Mouse (Mus musculus) midbrain, embryonic 13.5 days (tissue): ENCODE measurements around the gene Isoc2a. TPM values are rescaled to one million over a fixed set of nuclear protein-coding genes. Genes with fewer than 3 reads are reported as not detected.

ENCODE experiments used
- ATAC-seq: fragments of 200-750 bp; cut with Nextera tagmentation; 2 replicates; pipeline ENCODE4 v1.8.0; 2017; ENCODE audit warnings: mild to moderate bottlenecking, moderate TSS enrichment, moderate library complexity
- H3K27ac ChIP-seq: fragments of 300-500 bp; sonication (generic); 2 replicates; pipeline ENCODE4 v1.5.1; 2015; ENCODE audit warnings: inconsistent platforms, mild to moderate bottlenecking, moderate library complexity
- H3K27me3 ChIP-seq: fragments of 300-500 bp; sonication (generic); 2 replicates; pipeline ENCODE4 v1.6.1; 2015; ENCODE audit warnings: mild to moderate bottlenecking, inconsistent platforms
- H3K36me3 ChIP-seq: fragments of 300-500 bp; sonication (generic); 2 replicates; pipeline ENCODE4 v1.6.1; 2015; ENCODE audit warnings: mild to moderate bottlenecking, inconsistent platforms
- H3K4me1 ChIP-seq: fragments of 300-500 bp; sonication (generic); replicated peaks from 2 replicates; pipeline ENCODE4 v1.6.1; 2015; ENCODE audit warnings: inconsistent platforms
- H3K4me2 ChIP-seq: fragments of 300-500 bp; sonication (generic); replicated peaks from 2 replicates; pipeline ENCODE4 v1.6.1; 2015; ENCODE audit warnings: moderate library complexity, mild to moderate bottlenecking, inconsistent platforms
- H3K4me3 ChIP-seq: fragments of 300-500 bp; sonication (generic); replicated peaks from 2 replicates; pipeline ENCODE4 v1.5.1; 2015; ENCODE audit warnings: mild to moderate bottlenecking, inconsistent platforms
- H3K9ac ChIP-seq: fragments of 300-500 bp; sonication (generic); replicated peaks from 2 replicates; pipeline ENCODE4 v1.6.1; 2015; ENCODE audit warnings: mild to moderate bottlenecking, inconsistent platforms
- H3K9me3 ChIP-seq: fragments of 300-500 bp; sonication (generic); 2 replicates; pipeline ENCODE4 v1.6.1; 2016; ENCODE audit warnings: mild to moderate bottlenecking, inconsistent platforms
- WGBS: fragments of 180-500 bp; shearing (Covaris S2); methylation state at CpG from one replicate; pipeline ENCODE4 v1.1.7; 2015; 5-methylcytosine and 5-hydroxymethylcytosine counted together
- polyA plus RNA-seq: library from polyadenylated mRNA; unstranded; fragments of >200 nt; fragmentation: Nextera tagmentation; extraction: Ambion mirVana; gene quantifications from 2 replicates; pipeline ENCODE4 v1.2.1, GENCODE M21; 2015

Gene Isoc2a
- 0.43 and 0.65 TPM in 2 replicates for polyA plus RNA-seq

GRCm38 (mm10) chr7:4876753-4877221 lies at the start of gene Isoc2a:
Gene Isoc2a (plus strand): TSS chr7:4877153.
- H3K4me2 ChIP-seq = peak within 1 kb of the TSS; percentile 81
- peaks cover 15% of the 10 kb centered on the region for H3K4me1 ChIP-seq
- no peak within 1 kb of the TSS; the same call in 1 of the 2 replicates for H3K27ac ChIP-seq
- no peaks in the 10 kb centered on the region for H3K9me3 ChIP-seq
- H3K36me3 ChIP-seq = no peaks in the 10 kb centered on the region
- no peaks in the 10 kb centered on the region for H3K27me3 ChIP-seq
- peak within 1 kb of the TSS; percentile 53 for H3K4me3 ChIP-seq
- H3K9ac ChIP-seq = peak within 1 kb of the TSS; percentile 63
- ATAC-seq = peak; percentile 99
- WGBS = under 1% methylated on average over 22 of the region's 22 CpGs

DNA sequence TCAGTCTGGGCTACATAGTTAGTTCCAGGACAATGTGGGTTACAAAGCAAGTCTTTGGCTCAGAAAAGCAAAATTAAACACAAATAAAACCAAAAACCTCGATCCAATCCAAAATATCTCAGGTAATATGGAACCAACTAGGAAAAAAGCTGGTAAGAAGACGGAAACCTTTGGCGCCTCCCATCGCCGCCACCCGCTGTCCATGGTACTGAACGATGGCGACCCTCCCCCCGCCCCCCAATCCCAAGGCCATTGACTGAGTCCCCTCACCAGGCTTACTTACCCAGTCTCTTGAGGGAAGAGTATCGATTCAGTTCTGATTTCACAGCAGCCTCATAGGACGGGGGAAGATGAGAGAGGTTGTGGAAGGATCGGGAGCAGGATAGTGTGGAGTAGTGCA lies 46.5 kb upstream of the Isoc2a start:
- no peak overlapping the region for H3K4me2 ChIP-seq
- WGBS = 8% methylated on average over 12 of the region's 12 CpGs
- peaks cover 47% of the 10 kb centered on the region for H3K27me3 ChIP-seq
- no peak for ATAC-seq
- no peak overlapping the region for H3K27ac ChIP-seq
- H3K9ac ChIP-seq = no peak overlapping the region
- peaks cover 37% of the 10 kb centered on the region for H3K36me3 ChIP-seq
- H3K9me3 ChIP-seq = no peaks in the 10 kb centered on the region
- H3K4me1 ChIP-seq = peaks cover 3% of the 10 kb centered on the region; the same call in 1 of the 2 replicates
- no peak overlapping the region for H3K4me3 ChIP-seq

DNA sequence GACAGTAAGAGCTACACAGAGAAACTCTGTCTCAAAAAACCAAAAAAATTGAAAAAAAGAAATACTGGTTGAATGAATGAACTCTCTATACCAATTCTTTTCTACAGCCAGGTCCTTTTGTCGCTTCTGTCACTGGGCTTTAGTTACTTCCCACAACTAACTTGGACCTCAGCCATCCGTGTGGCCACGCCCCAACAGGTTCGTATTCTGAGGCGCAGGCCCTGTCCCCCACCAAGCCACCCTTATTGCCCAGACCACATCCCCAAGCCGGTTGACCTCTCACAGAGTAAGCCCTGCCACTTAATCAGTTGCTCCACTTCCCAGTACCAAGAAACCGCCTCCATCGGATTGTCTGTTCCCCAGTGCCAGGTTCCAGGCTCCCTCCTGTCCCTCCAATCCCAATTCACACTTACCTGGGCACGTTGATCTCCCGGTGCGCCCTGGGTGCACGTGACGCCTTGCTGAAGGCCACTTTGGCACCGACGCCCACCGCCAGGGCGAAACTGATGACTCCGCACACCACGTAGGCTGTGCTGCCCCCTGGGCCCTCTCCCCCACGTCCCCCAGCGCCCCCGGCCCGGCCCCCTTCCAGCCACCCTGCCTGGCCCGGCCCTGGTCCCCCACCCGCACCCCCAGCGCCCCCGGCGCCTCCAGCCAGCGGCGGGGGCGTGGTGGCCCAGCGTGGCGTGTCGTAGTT lies 41.2 kb upstream of the Isoc2a start:
- WGBS = 7% methylated on average over 29 of the region's 34 CpGs
- Histone ChIP-seq H3K27ac (peak overlapping the region; percentile 89), H3K4me2 (peak overlapping the region; percentile 76), H3K9ac (peak overlapping the region; percentile 84), H3K9me3 (no peaks in the 10 kb centered on the region), H3K27me3 (peaks cover 56% of the 10 kb centered on the region), H3K36me3 (peaks cover 3% of the 10 kb centered on the region; the same call in 1 of the 2 replicates), H3K4me3 (peak overlapping the region; percentile 57), H3K4me1 (peaks cover 15% of the 10 kb centered on the region)
- ATAC-seq = peak; percentile 78; the same call in 1 of the 2 replicates

- Histone ChIP-seq H3K27ac (peak overlapping the region; percentile 89), H3K36me3 (peaks cover 3% of the 10 kb centered on the region; the same call in 1 of the 2 replicates), H3K4me3 (peak overlapping the region; percentile 57), H3K4me2 (peak overlapping the region; percentile 76), H3K9me3 (no peaks in the 10 kb centered on the region), H3K27me3 (peaks cover 51% of the 10 kb centered on the region), H3K9ac (peak overlapping the region; percentile 84), H3K4me1 (peaks cover 15% of the 10 kb centered on the region)
- WGBS = under 1% methylated on average over 46 of the region's 51 CpGs
- ATAC-seq = peak; percentile 94
These were observed 40.6 kb upstream of the Isoc2a start for GRCm38 (mm10) chr7:4836351-4836792.

DNA sequence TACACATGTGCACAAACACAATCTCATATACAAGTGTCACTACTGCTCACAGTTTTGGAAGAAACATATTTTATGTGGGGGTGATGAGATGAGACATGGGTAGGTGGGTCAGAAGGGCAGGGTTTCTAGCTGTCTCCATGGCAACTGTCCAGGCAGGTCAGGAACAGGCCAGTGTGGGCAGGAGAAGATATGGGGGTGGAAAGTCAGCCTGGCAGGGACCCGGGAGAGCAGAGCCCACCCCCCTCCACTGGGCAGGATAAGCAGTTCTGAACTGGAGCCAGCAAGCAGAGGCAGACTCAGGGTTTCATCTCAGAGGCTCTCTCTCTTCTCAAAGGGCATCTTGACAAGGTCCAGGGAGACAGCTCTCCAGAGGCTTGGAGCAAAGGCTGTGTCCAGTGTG lies 39.3 kb upstream of the Isoc2a start:
- H3K4me1 ChIP-seq = peaks cover 27% of the 10 kb centered on the region
- H3K36me3 ChIP-seq = peaks cover 3% of the 10 kb centered on the region; the same call in 1 of the 2 replicates
- no peak overlapping the region for H3K4me2 ChIP-seq
- 22% methylated on average over 1 of the region's 1 CpGs for WGBS
- peaks cover 56% of the 10 kb centered on the region for H3K27me3 ChIP-seq
- ATAC-seq = no peak
- no peak overlapping the region for H3K4me3 ChIP-seq
- no peak overlapping the region for H3K27ac ChIP-seq
- no peak overlapping the region for H3K9ac ChIP-seq
- no peaks in the 10 kb centered on the region for H3K9me3 ChIP-seq

DNA sequence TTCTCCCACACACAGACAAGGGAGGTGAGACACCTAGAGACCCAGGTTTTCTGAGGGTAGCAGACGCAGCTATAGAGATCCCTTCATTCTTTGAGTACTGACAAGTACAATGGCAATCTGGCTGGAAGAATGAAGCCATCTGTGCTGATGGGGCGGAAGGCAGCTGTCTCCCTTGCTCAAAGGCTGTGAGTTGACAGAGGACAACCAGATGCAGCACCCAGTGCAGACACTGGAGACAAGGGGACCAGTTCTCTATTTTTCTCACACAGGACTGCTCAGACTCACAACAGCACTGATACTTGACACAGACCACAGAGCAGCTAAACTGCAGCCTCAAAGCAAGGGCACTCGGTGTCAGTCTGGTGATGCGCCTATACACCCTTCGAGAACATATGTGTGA lies 34.9 kb upstream of the Isoc2a start:
- peak overlapping the region; percentile 84 for H3K27ac ChIP-seq
- no peak for ATAC-seq
- 43% methylated on average over 5 of the region's 5 CpGs for WGBS
- H3K9ac ChIP-seq = peak overlapping the region; percentile 49
- H3K36me3 ChIP-seq = no peaks in the 10 kb centered on the region
- peak overlapping the region; percentile 88 for H3K4me2 ChIP-seq
- peaks cover 41% of the 10 kb centered on the region for H3K4me1 ChIP-seq
- H3K4me3 ChIP-seq = peak overlapping the region; percentile 64
- H3K27me3 ChIP-seq = peaks cover 55% of the 10 kb centered on the region
- no peaks in the 10 kb centered on the region for H3K9me3 ChIP-seq

- Histone ChIP-seq H3K9ac (peak overlapping the region; percentile 76), H3K4me2 (peak overlapping the region; percentile 88), H3K27ac (peak overlapping the region; percentile 84), H3K4me1 (peaks cover 40% of the 10 kb centered on the region), H3K27me3 (peaks cover 55% of the 10 kb centered on the region), H3K4me3 (peak overlapping the region; percentile 64), H3K36me3 (no peaks in the 10 kb centered on the region), H3K9me3 (no peaks in the 10 kb centered on the region)
- peak; percentile 55 for ATAC-seq
- under 1% methylated on average over 16 of the region's 16 CpGs for WGBS
These were observed 34.3 kb upstream of the Isoc2a start for GRCm38 (mm10) chr7:4842634-4843131.

DNA sequence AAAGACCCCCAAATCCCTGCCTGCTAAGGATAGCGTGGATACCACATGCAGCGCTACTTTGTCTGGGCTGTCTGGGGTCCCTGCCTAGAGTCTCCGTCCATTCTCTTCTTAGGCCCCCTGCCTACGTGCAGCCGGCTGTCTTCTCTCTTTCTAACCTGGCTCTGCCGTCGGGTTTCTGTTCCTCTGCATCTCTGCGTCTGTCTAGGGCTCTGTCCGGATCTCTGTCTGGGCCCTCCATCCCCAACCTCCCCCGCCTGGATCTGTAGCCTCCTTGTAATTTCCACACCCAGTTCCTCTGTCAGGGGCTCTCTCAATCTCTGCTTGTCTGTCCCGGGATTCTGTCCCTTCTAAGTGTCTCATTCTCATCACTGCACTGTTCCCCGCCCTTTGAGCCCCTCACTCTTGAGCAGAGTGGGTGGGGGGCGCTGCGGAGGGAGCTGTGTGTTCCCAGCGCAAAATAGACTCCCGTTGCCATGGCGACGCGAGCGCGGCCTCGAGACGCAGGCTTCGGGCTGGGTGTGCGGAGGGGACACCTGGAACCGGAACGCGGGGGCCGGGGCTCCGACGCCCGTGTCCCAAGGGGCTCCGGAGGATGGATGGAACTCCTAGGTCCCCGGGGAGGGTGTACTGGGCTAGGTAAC lies 33.2 kb upstream of the Isoc2a start:
- H3K27ac ChIP-seq = peak overlapping the region; percentile 84
- peak overlapping the region; percentile 76 for H3K9ac ChIP-seq
- WGBS = under 1% methylated on average over 34 of the region's 34 CpGs
- peak; percentile 57 for ATAC-seq
- peak overlapping the region; percentile 88 for H3K4me2 ChIP-seq
- H3K36me3 ChIP-seq = no peaks in the 10 kb centered on the region
- H3K9me3 ChIP-seq = no peaks in the 10 kb centered on the region
- H3K4me1 ChIP-seq = peaks cover 36% of the 10 kb centered on the region
- H3K4me3 ChIP-seq = peak overlapping the region; percentile 64
- peaks cover 48% of the 10 kb centered on the region for H3K27me3 ChIP-seq

- Histone ChIP-seq H3K4me1 (peaks cover 36% of the 10 kb centered on the region), H3K27me3 (peaks cover 44% of the 10 kb centered on the region), H3K9ac (peak within 1 kb of the TSS; percentile 76), H3K27ac (peak within 1 kb of the TSS; percentile 84), H3K4me3 (peak within 1 kb of the TSS; percentile 64), H3K4me2 (peak within 1 kb of the TSS; percentile 88), H3K36me3 (no peaks in the 10 kb centered on the region), H3K9me3 (no peaks in the 10 kb centered on the region)
- peak; percentile 80 for ATAC-seq
- WGBS = under 1% methylated on average over 41 of the region's 41 CpGs
These were observed 32.6 kb upstream of the Isoc2a start, which contains the start of gene Shisa7 for GRCm38 (mm10) chr7:4844245-4844916. Gene Shisa7 (minus strand): TSS chr7:4844696.

DNA sequence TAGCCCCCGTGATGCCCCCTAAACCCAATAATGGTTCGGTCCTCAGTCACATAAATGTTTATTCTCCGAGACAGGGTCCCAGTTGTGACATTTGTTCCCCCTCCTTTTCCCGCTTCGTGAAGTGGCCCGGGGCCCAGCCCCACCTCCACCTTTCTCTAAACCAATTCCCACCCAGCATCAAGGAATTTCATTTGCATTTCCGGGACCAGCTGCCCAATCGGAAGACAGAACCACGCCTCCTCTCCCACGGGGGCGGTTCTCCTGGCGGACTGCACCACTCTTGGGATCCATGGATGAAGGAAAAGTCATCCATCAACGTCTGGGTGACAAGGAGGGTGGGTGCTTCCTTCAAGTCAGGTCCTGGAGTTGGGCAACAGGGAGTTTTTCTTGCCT lies 32.0 kb upstream of the Isoc2a start:
- H3K9me3 ChIP-seq = no peaks in the 10 kb centered on the region
- peak; percentile 75 for ATAC-seq
- peaks cover 43% of the 10 kb centered on the region for H3K27me3 ChIP-seq
- peak overlapping the region; percentile 88 for H3K4me2 ChIP-seq
- no peaks in the 10 kb centered on the region for H3K36me3 ChIP-seq
- peaks cover 36% of the 10 kb centered on the region for H3K4me1 ChIP-seq
- WGBS = 0% methylated on average over 13 of the region's 13 CpGs
- H3K9ac ChIP-seq = peak overlapping the region; percentile 76
- H3K27ac ChIP-seq = peak overlapping the region; percentile 84
- peak overlapping the region; percentile 64 for H3K4me3 ChIP-seq

DNA sequence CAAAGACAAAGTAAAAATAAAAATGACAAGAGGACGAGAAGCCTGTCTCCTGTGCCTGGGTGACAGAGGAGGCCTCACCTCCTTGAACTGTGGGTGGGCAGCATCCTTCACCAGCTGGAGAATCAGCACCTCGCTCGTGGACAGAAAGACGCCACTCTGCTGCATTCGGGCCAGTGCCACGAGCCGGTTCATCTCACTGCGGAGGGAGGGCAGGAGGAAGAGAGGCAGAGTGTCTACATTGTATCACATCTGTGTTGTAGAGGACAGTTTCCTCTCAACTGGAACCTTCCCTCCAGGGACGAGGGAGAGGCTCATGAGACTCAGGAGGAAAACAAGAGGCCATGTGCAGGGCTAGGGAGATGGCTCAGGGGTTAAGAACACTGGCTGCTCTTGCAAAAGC lies 27.6 kb upstream of the Isoc2a start:
- H3K4me2 ChIP-seq = no peak overlapping the region
- peaks cover 7% of the 10 kb centered on the region for H3K4me1 ChIP-seq
- H3K4me3 ChIP-seq = no peak overlapping the region
- no peaks in the 10 kb centered on the region for H3K36me3 ChIP-seq
- H3K9ac ChIP-seq = no peak overlapping the region
- ATAC-seq = no peak
- 63% methylated on average over 9 of the region's 9 CpGs for WGBS
- peaks cover 19% of the 10 kb centered on the region for H3K27me3 ChIP-seq
- H3K9me3 ChIP-seq = no peaks in the 10 kb centered on the region
- no peak overlapping the region for H3K27ac ChIP-seq
